Comparison of ENCODE assay signal across 16 mouse cellular contexts in genomic region chr2:28540587-28541227, GRCm38 (mm10). TPM values are rescaled to one million over a fixed set of nuclear protein-coding genes. Genes with fewer than 3 reads are reported as not detected.
DNase-seq lines count a peak whose midpoint lies in the region; ATAC-seq and TF ChIP-seq lines count a peak whose summit lies in the region.
"Had no signal": no experiment of that assay in that cellular context is flagged by ENCODE, and none has a peak within 500 bp of the region (broad histone marks: within the 10 kb centered on the region; RNA-seq: fewer than 3 reads in every experiment).

No protein-coding gene starts in this region.

- peaks cover 8% of the 10 kb centered on the region; the same call in 1 of the 2 replicates for H3K36me3 ChIP-seq in intestine, embryonic 16.5 days (ENCODE audit: control insufficient read depth, insufficient read depth, low read length)
- peaks cover 20% of the 10 kb centered on the region for H3K36me3 ChIP-seq in intestine, embryonic 15.5 days
- peaks cover 67% of the 10 kb centered on the region for H3K36me3 ChIP-seq in embryonic facial prominence, embryonic 10.5 days (replicated peaks)
- H3K36me3 ChIP-seq in small intestine, adult 2 months (ENCODE audit: control insufficient read depth, insufficient read depth, low read length) = peaks cover 38% of the 10 kb centered on the region

- ATAC-seq in intestine, embryonic 16.5 days = no peak
- no peak for ATAC-seq in intestine, embryonic 15.5 days
- ATAC-seq: midbrain, embryonic 13.5 days had no signal

- H3K4me1 ChIP-seq in cerebellum, adult 2 months (ENCODE audit: control insufficient read depth, insufficient read depth, low read length) = peaks cover 95% of the 10 kb centered on the region
- H3K4me1 ChIP-seq in intestine, embryonic 16.5 days (ENCODE audit: control insufficient read depth, insufficient read depth, low read length) = peaks cover 53% of the 10 kb centered on the region
- H3K4me1 ChIP-seq in intestine, embryonic 15.5 days (replicated peaks) = peaks cover 54% of the 10 kb centered on the region
- peaks cover 51% of the 10 kb centered on the region for H3K4me1 ChIP-seq in embryonic facial prominence, embryonic 10.5 days
- peaks cover 57% of the 10 kb centered on the region for H3K4me1 ChIP-seq in small intestine, adult 2 months (ENCODE audit: control insufficient read depth, insufficient read depth, insufficient read length, low read length)

- H3K4me2 ChIP-seq in intestine, embryonic 16.5 days (ENCODE audit: low read depth, low read length) = no peak overlapping the region
- no peak overlapping the region for H3K4me2 ChIP-seq in intestine, embryonic 15.5 days (replicated peaks)
- H3K4me2 ChIP-seq: heart, embryonic 15.5 days; midbrain, embryonic 13.5 days had no signal

- no peaks in the 10 kb centered on the region for H3K27me3 ChIP-seq in cerebellum, adult 2 months (ENCODE audit: control insufficient read depth, insufficient read depth, low read length)
- no peaks in the 10 kb centered on the region for H3K27me3 ChIP-seq in intestine, embryonic 16.5 days (replicated peaks; ENCODE audit: control insufficient read depth, insufficient read depth, low read length)
- no peaks in the 10 kb centered on the region for H3K27me3 ChIP-seq in intestine, embryonic 15.5 days (replicated peaks)
- no peaks in the 10 kb centered on the region for H3K27me3 ChIP-seq in embryonic facial prominence, embryonic 10.5 days (replicated peaks; ENCODE audit: low read depth, poor library complexity, severe bottlenecking)
- H3K27me3 ChIP-seq in small intestine, adult 2 months (ENCODE audit: control insufficient read depth, insufficient read depth, low read length) = no peaks in the 10 kb centered on the region
- H3K27me3 ChIP-seq: heart, embryonic 15.5 days; midbrain, embryonic 13.5 days had no signal

- TF ChIP-seq CTCF in cerebellum, adult 2 months (IDR thresholded peaks at IDR 0.05; ENCODE audit: borderline replicate concordance, insufficient read depth, low read depth, low read length) = no peak
- no peak for TF ChIP-seq CTCF in small intestine, adult 2 months (IDR thresholded peaks at IDR 0.05; ENCODE audit: extremely low read depth, insufficient read length, insufficient replicate concordance, low read depth, low read length)

- no peaks in the 10 kb centered on the region for H3K9me3 ChIP-seq in intestine, embryonic 16.5 days (ENCODE audit: control insufficient read depth, low read length)
- no peaks in the 10 kb centered on the region for H3K9me3 ChIP-seq in intestine, embryonic 15.5 days
- no peaks in the 10 kb centered on the region for H3K9me3 ChIP-seq in embryonic facial prominence, embryonic 10.5 days
- H3K9me3 ChIP-seq: heart, embryonic 15.5 days; midbrain, embryonic 13.5 days had no signal

- DNase-seq in cerebellum, adult 2 months = no peak
- DNase-seq in cerebellum, adult 11-12 months = no peak
- no peak for DNase-seq in embryonic facial prominence, embryonic 10.5 days (ENCODE audit: low spot score)
- no peak for DNase-seq in lung, postnatal 10 days
- DNase-seq in right cerebral cortex, postnatal 4 days = no peak
- DNase-seq: adrenal gland, postnatal 10 days; cerebellum, postnatal 10 days; kidney, adult 9 months; retina, postnatal 1 day had no signal

- no peak for TF ChIP-seq POLR2A in cerebellum, adult 2 months (IDR thresholded peaks at IDR 0.05; ENCODE audit: borderline replicate concordance, insufficient read depth, low read length)
- no peak for TF ChIP-seq POLR2A in small intestine, adult 2 months (IDR thresholded peaks at IDR 0.05; ENCODE audit: low read depth, low read length)

- 0 out of 2 replicates have a peak overlapping the region, but pooled peaks have one; percentile 38 for H3K9ac ChIP-seq in intestine, embryonic 16.5 days (ENCODE audit: low read depth, low read length)
- no peak overlapping the region for H3K9ac ChIP-seq in intestine, embryonic 15.5 days
- H3K9ac ChIP-seq: heart, embryonic 15.5 days; midbrain, embryonic 13.5 days had no signal

- H3K4me3 ChIP-seq in cerebellum, adult 2 months (replicated peaks; ENCODE audit: insufficient read depth, low read depth, low read length) = no peak overlapping the region
- no peak overlapping the region for H3K4me3 ChIP-seq in intestine, embryonic 16.5 days (ENCODE audit: low read length)
- no peak overlapping the region for H3K4me3 ChIP-seq in intestine, embryonic 15.5 days (replicated peaks)
- no peak overlapping the region for H3K4me3 ChIP-seq in embryonic facial prominence, embryonic 10.5 days
- H3K4me3 ChIP-seq in small intestine, adult 2 months (ENCODE audit: low read depth, low read length) = no peak overlapping the region
- H3K4me3 ChIP-seq: heart, adult 2 months; heart, embryonic 15.5 days; midbrain, embryonic 13.5 days had no signal

- 72% methylated on average over 8 of the region's 8 CpGs for WGBS in cerebellum, adult 2 months
- 79% methylated on average over 8 of the region's 8 CpGs for WGBS in intestine, embryonic 16.5 days
- 78% methylated on average over 8 of the region's 8 CpGs for WGBS in intestine, embryonic 15.5 days
- 85% methylated on average over 8 of the region's 8 CpGs for WGBS in embryonic facial prominence, embryonic 10.5 days
- WGBS in small intestine, adult 2 months = 71% methylated on average over 8 of the region's 8 CpGs

- H3K27ac ChIP-seq in cerebellum, adult 2 months (ENCODE audit: insufficient read depth, low read length) = 0 out of 2 replicates have a peak overlapping the region, but pooled peaks have one; percentile 80
- no peak overlapping the region for H3K27ac ChIP-seq in intestine, embryonic 16.5 days (ENCODE audit: low read length)
- no peak overlapping the region for H3K27ac ChIP-seq in intestine, embryonic 15.5 days
- H3K27ac ChIP-seq in embryonic facial prominence, embryonic 10.5 days (replicated peaks) = peak overlapping the region; percentile 71; the same call in 1 of the 2 replicates
- peak overlapping the region; percentile 22; the same call in 1 of the 2 replicates for H3K27ac ChIP-seq in small intestine, adult 2 months (ENCODE audit: insufficient read depth, low read depth, low read length)

RNA-seq across cellular contexts. Expression of gene Cel, which starts 22.5 kb away (rescaled TPM):
- 0.10 TPM in 2 replicates for polyA plus RNA-seq in cerebellum, adult 2 months (2012; rRNA removed)
- 383 and 542 TPM in 2 replicates for polyA plus RNA-seq in intestine, embryonic 16.5 days (2015; fragmentation: Nextera tagmentation; extraction: Ambion mirVana)
- 159 and 428 TPM in 2 replicates for polyA plus RNA-seq in intestine, embryonic 15.5 days (2015; fragmentation: Nextera tagmentation; extraction: Ambion mirVana)
- polyA plus RNA-seq in embryonic facial prominence, embryonic 10.5 days (2016; fragmentation: Nextera tagmentation; extraction: Ambion mirVana) = not detected in 2 replicates
- 8.8 and 5,109 TPM in 2 replicates for polyA plus RNA-seq in small intestine, adult 2 months (2012; rRNA removed)
- polyA plus RNA-seq: embryonic facial prominence, embryonic 11.5 days; heart, adult 2 months had no signal

RNA-seq across cellular contexts. Expression of gene Ralgds, which starts 27.8 kb away (rescaled TPM):
- polyA plus RNA-seq in cerebellum, adult 2 months (2012; rRNA removed) = 133 and 151 TPM in 2 replicates
- polyA plus RNA-seq in intestine, embryonic 16.5 days (2015; fragmentation: Nextera tagmentation; extraction: Ambion mirVana) = 19.1 and 21.5 TPM in 2 replicates
- polyA plus RNA-seq in intestine, embryonic 15.5 days (2015; fragmentation: Nextera tagmentation; extraction: Ambion mirVana) = 27.9 and 28.3 TPM in 2 replicates
- polyA plus RNA-seq in embryonic facial prominence, embryonic 10.5 days (2016; fragmentation: Nextera tagmentation; extraction: Ambion mirVana) = 36.7 and 44.2 TPM in 2 replicates
- polyA plus RNA-seq in small intestine, adult 2 months (2012; rRNA removed) = 51.2 and 110 TPM in 2 replicates

RNA-seq across cellular contexts. Expression of gene Gm10134, which starts 34.8 kb away (rescaled TPM):
- polyA plus RNA-seq in cerebellum, adult 2 months (2012; rRNA removed) = 0.48 TPM in 1 of 2 replicates, not detected in the other
- 7.4 and 10.3 TPM in 2 replicates for polyA plus RNA-seq in intestine, embryonic 16.5 days (2015; fragmentation: Nextera tagmentation; extraction: Ambion mirVana)
- polyA plus RNA-seq in intestine, embryonic 15.5 days (2015; fragmentation: Nextera tagmentation; extraction: Ambion mirVana) = 11.8 and 11.9 TPM in 2 replicates
- not detected in 2 replicates for polyA plus RNA-seq in embryonic facial prominence, embryonic 10.5 days (2016; fragmentation: Nextera tagmentation; extraction: Ambion mirVana)
- 0.57 TPM in 1 of 2 replicates, not detected in the other for polyA plus RNA-seq in small intestine, adult 2 months (2012; rRNA removed)
- polyA plus RNA-seq: embryonic facial prominence, embryonic 11.5 days had no signal

RNA-seq across cellular contexts. Expression of gene Gtf3c5, which starts 42.8 kb away (rescaled TPM):
- 32.4 and 32.6 TPM in 2 replicates for polyA plus RNA-seq in cerebellum, adult 2 months (2012; rRNA removed)
- 27.5 and 32.2 TPM in 2 replicates for polyA plus RNA-seq in intestine, embryonic 16.5 days (2015; fragmentation: Nextera tagmentation; extraction: Ambion mirVana)
- polyA plus RNA-seq in intestine, embryonic 15.5 days (2015; fragmentation: Nextera tagmentation; extraction: Ambion mirVana) = 31.8 and 33.8 TPM in 2 replicates
- 57.9 and 61.4 TPM in 2 replicates for polyA plus RNA-seq in embryonic facial prominence, embryonic 10.5 days (2016; fragmentation: Nextera tagmentation; extraction: Ambion mirVana)
- polyA plus RNA-seq in small intestine, adult 2 months (2012; rRNA removed) = 7.7 and 13.7 TPM in 2 replicates

RNA-seq across cellular contexts. Expression of gene Gbgt1, which starts 44.0 kb away (rescaled TPM):
- 1.1 and 1.5 TPM in 2 replicates for polyA plus RNA-seq in cerebellum, adult 2 months (2012; rRNA removed)
- polyA plus RNA-seq in intestine, embryonic 16.5 days (2015; fragmentation: Nextera tagmentation; extraction: Ambion mirVana) = 4.4 and 4.6 TPM in 2 replicates
- 3.7 and 4.0 TPM in 2 replicates for polyA plus RNA-seq in intestine, embryonic 15.5 days (2015; fragmentation: Nextera tagmentation; extraction: Ambion mirVana)
- polyA plus RNA-seq in embryonic facial prominence, embryonic 10.5 days (2016; fragmentation: Nextera tagmentation; extraction: Ambion mirVana) = 0.22 TPM in 1 of 2 replicates, not detected in the other
- 4.7 and 4.8 TPM in 2 replicates for polyA plus RNA-seq in small intestine, adult 2 months (2012; rRNA removed)
- polyA plus RNA-seq: embryonic facial prominence, embryonic 11.5 days had no signal

Comparison
In these comparisons a context has a peak if more than half of its experiments do, and no peak if none do; other contexts are left out.
1. H3K27ac ChIP-seq: peak in cerebellum, adult 2 months (single experiment), embryonic facial prominence, embryonic 10.5 days (single experiment) and small intestine, adult 2 months (single experiment); none in intestine, embryonic 16.5 days (single experiment) and intestine, embryonic 15.5 days (single experiment).